Mouse (Mus musculus) kidney, adult 9 months (tissue): ENCODE measurements around the gene Rnf181.

Source experiments
- DNase-seq: peaks from one replicate; pipeline ENCODE4 v3.0.0; 2022

Rnf181 gene

GRCm38 (mm10) chr6:72366844-72367443 lies at the start of gene Rnf181:
TSS of gene Rnf181 (minus strand) at chr6:72366956.
- no peak for DNase-seq

DNA sequence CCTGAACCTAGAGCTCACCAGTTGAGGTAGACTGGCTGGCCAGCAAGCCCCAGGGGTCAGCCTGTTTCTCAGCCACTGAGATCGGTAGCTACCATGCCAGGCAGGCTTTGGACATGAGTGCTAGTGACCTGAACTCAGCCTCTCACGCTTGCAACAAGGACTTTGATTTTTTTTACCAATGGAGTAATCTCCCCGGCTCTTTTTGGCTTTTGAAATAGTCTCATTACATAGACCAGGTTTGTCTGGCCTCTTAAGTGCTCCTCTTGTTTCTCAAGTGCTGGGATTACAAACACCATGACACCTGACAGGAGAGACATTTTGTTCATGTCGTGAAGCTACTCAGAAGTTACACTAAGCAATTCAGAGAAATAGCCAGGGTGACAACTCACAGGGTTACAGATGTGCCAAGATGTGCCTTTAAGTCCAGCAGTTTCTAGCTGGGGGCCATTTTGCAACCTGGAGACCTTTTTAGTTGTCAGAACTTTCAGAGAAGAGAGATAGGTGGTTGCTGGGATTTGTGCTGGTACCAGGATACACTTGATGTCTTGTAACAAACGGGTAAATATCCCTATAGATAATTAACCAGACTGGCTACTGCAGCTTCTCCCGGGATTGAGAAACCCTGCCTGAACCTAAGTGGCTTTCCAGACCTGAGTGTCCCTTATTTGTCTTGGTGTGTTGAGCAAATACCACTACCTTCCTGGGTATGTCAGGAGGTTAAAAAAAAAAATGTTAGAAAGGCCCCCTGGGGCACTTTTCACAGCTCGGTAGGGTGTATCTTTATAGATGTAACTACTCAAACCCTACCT lies 49.4 kb upstream of the Rnf181 start:
- DNase-seq: no peak

DNA sequence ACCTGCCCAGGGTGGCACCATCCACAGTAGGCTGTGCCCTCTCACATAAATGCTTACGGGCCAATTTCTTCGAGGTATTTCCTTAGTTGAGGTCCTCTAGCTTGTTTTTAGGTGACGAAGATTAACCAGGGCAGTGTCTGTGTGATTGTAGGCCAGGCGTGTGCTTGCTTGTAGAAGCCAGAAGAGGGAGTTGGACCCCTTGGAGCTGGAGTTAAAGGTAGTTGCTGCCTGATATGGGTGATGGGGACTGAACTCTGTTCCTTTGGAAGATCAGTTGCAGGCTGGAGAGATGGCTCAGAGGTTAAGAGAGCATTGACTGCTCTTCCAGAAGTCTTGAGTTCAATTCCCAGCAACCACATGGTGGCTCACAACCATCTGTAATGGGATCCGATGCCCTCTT lies 48.4 kb upstream of the Rnf181 start:
- DNase-seq: no peak

DNA sequence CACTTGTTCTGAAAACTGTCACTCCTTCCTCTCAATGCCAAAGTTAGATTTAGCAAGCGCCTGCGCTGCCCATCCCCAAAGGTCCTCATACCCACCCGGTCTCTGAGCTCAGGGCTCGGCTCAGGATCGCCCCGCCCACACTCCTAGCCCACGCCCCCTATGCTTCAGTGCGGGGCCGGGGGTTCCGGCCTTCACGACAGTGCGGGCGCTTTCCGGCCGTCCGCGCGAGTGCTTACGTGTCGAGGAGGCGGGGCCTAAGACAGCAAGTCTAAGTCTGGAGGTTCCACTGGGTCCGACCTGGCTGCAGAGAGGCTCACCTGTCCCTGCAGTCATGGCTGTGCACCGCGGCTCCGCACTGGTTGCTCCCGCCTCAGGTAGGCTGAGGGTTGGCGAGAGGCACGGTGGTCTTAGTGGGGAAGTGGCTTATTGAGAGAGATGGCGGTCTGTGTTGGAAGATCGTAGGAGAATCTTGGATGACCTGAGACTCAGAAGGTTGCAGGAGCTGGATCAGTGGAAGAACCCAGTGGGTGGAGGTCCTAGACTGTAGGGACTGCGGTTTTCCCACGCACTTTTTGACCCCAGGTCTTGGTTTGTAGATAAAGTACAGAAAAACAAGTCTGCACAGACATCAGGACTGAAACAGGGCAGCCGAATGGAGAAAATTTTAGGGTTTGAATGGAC lies 47.5 kb upstream of the Rnf181 start, which contains the start of gene Ggcx:
Gene Ggcx, plus strand, starts transcription at position 233 of the 681 bp plus-strand sequence.
- peak; percentile 97 for DNase-seq

- no peak for DNase-seq
These were observed 43.8 kb upstream of the Rnf181 start for GRCm38 (mm10) chr6:72410518-72410917.

- DNase-seq: no peak
These were observed 43.2 kb upstream of the Rnf181 start for GRCm38 (mm10) chr6:72410003-72410402.

DNA sequence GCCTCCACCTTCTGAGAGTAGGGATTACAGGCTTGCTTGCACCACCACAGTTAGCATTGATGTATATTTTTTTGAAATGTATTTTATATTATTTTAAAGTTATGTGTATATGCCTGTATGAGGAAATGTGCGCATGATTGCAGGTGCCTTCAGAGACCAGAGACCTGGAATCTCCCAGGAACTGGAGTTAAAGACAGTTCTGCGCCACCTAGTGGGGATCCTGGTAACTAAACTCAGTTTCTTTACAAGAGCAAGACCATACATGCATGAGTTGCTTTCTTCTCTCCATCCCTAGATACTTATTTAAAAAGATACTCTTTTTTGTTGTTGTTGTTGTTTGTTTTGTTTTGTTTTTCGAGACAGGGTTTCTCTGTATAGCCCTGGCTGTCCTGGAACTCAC lies 42.8 kb upstream of the Rnf181 start:
- DNase-seq: peak; percentile 81

GRCm38 (mm10) chr6:72407119-72407518 lies 40.4 kb upstream of the Rnf181 start:
- DNase-seq: peak; percentile 91

DNA sequence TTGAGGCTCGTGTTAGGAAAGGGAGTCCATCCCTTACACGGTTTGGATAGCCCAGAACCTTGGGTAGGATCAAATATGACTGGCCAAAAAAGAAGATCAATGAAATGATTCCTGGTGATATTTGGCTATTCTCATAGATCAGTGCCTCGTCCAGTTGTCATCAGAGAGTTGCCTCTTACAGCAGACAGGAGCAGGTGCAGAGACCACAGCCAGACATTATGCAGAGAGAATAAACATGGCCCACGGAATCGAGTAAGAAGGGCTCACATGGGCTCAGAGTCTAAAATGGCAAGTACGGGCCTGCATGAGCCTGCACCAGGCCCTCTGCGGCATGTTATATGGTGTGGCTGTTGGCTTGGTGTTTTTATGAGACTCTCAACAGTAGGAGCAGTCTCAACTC lies 38.6 kb upstream of the Rnf181 start:
- DNase-seq: no peak

- DNase-seq: peak; percentile 91
These were observed 35.1 kb upstream of the Rnf181 start for GRCm38 (mm10) chr6:72401875-72402274.

- DNase-seq: no peak
These were observed 33.2 kb upstream of the Rnf181 start for GRCm38 (mm10) chr6:72399967-72400366.

- DNase-seq: no peak
These were observed 30.1 kb upstream of the Rnf181 start for GRCm38 (mm10) chr6:72396837-72397251.

DNA sequence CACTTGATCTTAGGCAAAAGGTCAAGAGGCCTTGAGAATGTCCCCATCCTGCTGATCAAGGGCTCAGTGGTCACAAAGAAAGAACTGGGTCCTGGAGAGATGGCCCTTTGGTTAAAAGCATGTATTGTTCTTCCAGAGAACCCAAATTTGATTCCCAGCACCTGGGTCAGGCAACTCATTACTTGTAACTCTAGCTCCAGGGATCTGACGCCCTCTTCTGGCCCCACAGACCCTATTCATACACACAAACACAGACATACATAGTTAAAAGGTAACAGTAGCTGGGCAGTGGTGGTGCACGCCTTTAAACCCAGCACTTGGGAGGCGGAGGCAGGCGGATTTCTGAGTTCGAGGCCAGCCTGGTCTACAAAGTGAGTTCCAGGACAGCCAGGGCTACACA lies 25.6 kb upstream of the Rnf181 start:
- no peak for DNase-seq

DNA sequence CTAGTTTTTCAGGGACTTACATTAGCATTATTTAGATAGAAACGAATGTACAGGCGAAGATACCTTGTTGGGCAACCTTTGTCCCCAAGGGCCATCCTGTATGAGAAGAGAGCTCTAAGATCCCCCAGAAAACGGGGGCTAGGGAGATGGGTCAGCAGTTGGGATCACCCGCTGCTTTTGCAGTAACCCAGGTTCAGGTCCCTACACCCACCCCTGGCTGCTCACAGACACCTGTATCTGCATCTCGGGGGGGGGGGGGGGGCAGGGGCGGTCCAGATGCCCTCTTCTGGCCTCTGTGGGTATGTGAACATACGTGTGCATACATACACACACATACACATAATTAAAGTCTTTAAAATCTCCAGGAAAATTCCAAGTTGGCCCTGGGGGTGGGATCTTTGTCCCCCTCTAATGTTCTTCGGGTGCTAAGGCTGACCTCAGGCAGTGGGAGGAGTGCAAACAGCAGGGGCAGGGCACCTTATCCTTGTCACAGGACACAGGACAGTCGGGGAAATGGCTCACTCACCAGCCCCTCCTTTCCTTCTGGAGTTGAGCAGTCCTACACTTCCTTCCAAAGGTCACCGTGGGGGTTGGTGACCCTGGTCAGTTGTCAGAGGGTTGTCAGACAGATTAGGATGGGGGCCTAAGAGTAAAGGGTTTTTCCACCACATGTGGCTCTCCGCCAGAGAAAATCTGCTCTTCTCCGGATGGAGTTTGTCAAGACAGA lies 24.2 kb upstream of the Rnf181 start:
- DNase-seq: peak; percentile 96

DNA sequence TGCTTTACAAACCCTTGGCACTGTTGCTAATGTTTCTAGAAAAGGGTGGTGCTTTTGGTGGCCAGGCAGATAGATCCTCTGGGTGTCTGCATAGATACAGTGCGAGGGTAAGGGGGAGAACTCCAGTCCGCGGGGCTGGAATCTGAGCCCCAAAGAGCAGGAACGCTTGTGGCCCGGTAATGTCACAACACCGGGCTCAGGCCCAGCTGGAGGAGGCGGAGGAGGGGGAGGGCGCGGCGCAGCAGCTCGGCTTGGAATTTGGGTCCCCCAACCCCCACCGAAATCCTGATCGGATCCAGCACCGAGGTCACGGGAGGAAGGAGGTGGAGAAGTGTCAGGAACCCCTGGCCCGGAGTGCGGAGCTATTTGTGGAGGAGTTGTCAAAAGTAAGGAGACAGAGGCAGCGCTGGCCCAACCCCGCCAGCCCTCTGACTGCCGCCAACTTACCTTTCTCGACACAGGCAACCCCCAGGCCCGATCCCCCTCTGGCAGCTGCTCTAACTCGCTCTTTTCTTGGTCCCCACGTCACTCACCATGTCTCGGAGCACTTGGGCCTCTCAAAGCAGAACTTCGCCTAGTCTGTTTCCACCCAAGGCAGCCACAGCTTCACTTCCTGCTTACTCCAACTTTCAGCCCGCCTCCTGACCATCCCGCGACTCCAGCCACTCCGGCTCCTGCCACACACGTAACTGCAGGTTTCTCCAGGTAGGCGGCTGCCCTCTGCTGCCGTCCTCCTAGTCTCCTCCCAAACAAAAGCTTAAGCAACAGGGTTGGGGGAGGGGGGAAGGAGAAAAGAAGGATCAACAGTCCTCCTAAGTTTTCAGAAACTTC lies 23.4 kb upstream of the Rnf181 start, which contains the start of gene Vamp8:
Gene Vamp8, minus strand, starts transcription at position 763 of the 831 bp plus-strand sequence.
- DNase-seq: peak; percentile 94

- no peak for DNase-seq
These were observed 22.8 kb upstream of the Rnf181 start for GRCm38 (mm10) chr6:72389471-72389940.

GRCm38 (mm10) chr6:72388791-72389329 lies 22.1 kb upstream of the Rnf181 start:
- no peak for DNase-seq

- DNase-seq: no peak
These were observed 21.5 kb upstream of the Rnf181 start for GRCm38 (mm10) chr6:72388266-72388665.

GRCm38 (mm10) chr6:72387816-72388215 lies 21.1 kb upstream of the Rnf181 start:
- no peak for DNase-seq

DNA sequence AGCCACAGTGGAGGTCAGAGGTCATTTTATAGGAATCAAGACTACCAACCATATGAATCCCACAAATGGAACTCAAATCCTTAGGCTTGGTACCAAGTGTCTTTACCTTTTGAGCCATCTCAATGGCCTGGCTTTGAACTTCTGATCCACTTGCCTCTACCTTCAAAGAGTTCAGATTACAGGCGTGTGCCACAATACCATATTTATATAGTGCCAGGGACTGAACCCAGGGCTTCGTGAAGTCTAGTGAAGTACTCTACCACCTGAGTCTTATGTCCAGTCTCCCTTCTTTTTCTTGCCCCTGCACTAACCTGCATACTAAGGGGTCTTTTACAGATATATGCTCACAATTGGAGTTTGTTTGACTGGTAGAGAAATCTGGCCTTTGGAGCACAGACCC lies 19.8 kb upstream of the Rnf181 start:
- DNase-seq: no peak

- DNase-seq: no peak
These were observed 18.5 kb upstream of the Rnf181 start for GRCm38 (mm10) chr6:72385258-72385657.

- DNase-seq: no peak
These were observed 17.2 kb upstream of the Rnf181 start for GRCm38 (mm10) chr6:72383952-72384351.
